Mouse (Mus musculus): ENCODE measurements at regions not wholly inside any gene's neighbourhood (a gene's known extent, or its start where the extent isn't known, plus 50 kb on each side); places are given as distances from the start of the nearest gene placed in this dataset.
"Not testable (repeated sequence)": the region's sequence is repeated elsewhere in the genome, so short reads cannot be mapped to it uniquely, and the experiment has no call there.

GRCm38 (mm10) chr13:97384091-97384777, 143.3 kb downstream of the Enc1 start:
- no peak for DNase-seq

GRCm38 (mm10) chr13:97383351-97383750, 142.4 kb downstream of the Enc1 start:
- no peak for DNase-seq

- no peak for DNase-seq
Measured at GRCm38 (mm10) chr13:97380366-97380765, 139.5 kb downstream of the Enc1 start.

DNA sequence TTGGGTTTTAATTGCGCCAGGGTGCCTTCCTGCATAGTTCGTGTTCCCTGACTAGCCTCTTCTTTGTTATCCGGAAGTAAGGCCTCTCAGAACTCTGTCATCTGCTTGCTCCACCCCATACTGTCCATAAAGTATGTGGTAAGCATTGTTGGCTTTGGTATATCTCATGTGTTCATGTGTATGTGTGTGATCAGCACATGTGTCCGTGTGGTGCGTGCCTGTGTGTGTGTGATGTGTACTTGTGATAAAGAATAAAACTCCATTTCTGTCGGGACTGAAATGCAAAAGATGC, 135.3 kb downstream of the Enc1 start:
- DNase-seq, result no peak

DNA sequence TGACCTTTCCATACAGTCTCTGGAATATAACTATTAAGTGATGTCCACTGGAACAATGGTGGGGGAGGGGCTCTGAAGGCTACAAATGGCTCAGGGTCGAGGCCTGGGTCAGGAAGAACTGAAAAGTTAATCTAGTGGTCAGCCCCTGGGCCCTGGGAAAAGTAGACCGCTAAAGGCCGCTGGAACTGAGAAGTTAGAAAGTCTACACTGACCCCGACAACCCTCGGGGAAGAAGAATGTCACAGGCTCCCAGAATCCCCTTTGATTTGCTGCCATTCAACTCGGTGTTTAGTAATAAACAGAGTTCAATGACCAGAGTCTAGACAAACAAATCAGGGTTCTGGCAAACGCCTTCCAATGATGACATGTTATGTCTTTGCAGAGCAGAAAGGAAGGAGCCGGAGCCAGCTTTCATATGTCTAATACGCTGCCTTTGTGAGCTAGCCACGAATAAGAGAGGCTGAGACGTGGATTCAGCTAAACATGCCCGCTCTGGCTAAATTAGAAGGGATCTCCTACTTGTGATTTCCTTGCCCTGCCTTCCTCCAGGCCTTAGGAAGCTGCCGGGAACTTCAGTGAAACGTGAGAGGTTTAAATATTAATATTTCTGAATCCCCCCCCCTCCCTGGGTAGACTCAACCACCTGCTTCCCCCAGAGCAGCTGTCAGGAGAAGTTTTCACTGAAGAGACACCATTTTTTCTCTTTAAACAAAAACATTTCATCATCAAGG, 134.8 kb downstream of the Enc1 start:
- DNase-seq, result peak; percentile 3

GRCm38 (mm10) chr13:97372348-97372747, 131.4 kb downstream of the Enc1 start:
- DNase-seq, result no peak

- DNase-seq, result no peak
Measured at GRCm38 (mm10) chr13:97371200-97371599, 130.3 kb downstream of the Enc1 start.

- no peak for DNase-seq
Measured at GRCm38 (mm10) chr13:97366723-97367122, 125.8 kb downstream of the Enc1 start.

- no peak for DNase-seq
Measured at GRCm38 (mm10) chr13:97365557-97366244, 124.8 kb downstream of the Enc1 start.

- DNase-seq, result no peak
Measured at GRCm38 (mm10) chr13:97365004-97365403, 124.1 kb downstream of the Enc1 start.

DNA sequence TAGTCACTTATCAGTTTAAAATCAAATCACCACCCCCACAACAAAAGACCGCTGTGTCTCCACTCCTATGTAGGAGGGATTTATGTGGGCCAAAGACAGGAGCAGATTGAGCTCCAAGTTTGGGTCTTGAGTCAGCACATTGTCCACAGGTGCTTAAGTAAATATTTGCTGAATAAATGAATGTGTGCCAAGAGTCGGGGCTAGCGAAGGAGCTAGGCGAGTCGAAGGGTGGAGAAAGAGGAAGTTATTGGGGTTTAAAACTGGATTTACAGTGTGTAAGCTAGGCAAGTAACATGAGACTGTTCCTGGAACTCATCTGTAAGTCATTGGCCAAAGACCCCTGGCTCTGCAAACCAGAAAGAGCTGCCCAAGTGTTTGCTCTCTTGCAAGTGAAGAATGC, 122.9 kb downstream of the Enc1 start:
- DNase-seq, result peak; percentile 50

DNA sequence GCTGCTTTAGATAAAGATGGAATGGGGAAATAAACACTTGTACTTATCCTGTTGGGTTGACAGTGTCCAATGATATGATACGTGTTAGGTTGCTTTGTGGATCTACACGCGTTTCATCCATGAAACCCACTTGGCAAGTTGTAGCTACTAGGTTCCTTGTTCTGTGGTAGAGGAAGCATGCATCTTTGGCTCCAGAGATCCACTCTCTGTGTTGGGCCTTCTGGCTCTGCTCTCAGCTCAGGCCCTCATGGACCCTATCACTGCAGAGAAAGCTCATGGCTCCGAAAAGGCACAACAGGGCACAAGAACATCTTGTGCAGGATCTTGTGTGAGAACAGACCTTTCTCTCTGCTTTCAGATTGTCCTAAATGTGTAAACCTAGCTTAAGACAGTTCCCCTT, 122.3 kb downstream of the Enc1 start:
- no peak for DNase-seq

DNA sequence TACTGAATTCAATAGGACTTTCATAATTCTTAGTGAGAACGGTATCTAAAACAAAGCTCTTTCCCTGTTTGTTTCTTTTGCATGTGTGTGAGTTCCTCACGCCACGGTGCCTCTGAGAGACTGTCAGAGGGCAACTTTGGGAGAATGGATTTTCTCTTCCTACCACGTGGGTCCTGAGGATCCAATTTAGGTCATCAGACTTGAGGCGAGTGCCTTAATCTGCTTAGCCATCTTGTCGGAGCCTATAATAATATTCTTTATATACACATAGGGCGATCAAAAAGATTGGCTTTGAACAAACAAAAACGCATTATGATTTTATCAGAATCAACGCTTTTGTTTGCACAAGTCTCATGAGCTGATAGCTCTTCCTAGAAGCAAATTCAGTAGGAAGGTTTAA, 119.6 kb downstream of the Enc1 start:
- no peak for DNase-seq

GRCm38 (mm10) chr13:97358781-97359305, 117.9 kb downstream of the Enc1 start:
- DNase-seq, result no peak

DNA sequence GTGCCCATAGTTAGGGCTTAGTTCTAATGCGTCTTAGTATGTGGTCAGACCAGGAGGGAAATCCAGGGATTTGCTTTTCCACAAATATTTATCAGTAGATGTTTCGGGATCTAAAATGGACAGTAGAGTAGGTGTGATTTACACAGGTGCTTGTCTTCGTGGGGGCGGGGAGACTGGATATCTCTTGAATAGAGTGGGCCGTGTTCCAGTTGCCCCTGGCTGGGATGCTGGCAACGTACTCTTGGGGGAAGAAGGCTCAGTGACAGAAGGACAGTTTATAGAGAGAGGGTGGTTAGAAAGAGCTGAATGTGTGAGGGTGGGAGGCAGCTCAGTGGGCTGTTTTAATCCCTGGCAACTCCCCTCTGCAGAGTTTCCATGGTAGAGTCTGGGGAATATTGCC, 117.4 kb downstream of the Enc1 start:
- DNase-seq, result no peak

GRCm38 (mm10) chr13:97356923-97357807, 116.3 kb downstream of the Enc1 start:
- no peak for DNase-seq

- not testable (repeated sequence) for DNase-seq
Measured at GRCm38 (mm10) chr13:97355411-97355810, 114.5 kb downstream of the Enc1 start.

- DNase-seq, result no peak
Measured at GRCm38 (mm10) chr13:97347696-97348095, 106.8 kb downstream of the Enc1 start.

- DNase-seq, result peak; percentile 69
Measured at GRCm38 (mm10) chr13:97341218-97341889, 100.4 kb downstream of the Enc1 start.

GRCm38 (mm10) chr13:97337954-97338353, 97.0 kb downstream of the Enc1 start:
- DNase-seq, result no peak

GRCm38 (mm10) chr13:97337296-97337731, 96.4 kb downstream of the Enc1 start:
- peak; percentile 26 for DNase-seq

Measured in kidney, adult 9 months (tissue).